Mouse (Mus musculus) intestine, postnatal 0 days (tissue): ENCODE results near the gene Med19. TPM values are rescaled to one million over a fixed set of nuclear protein-coding genes. Genes with fewer than 3 reads are reported as not detected.
A peak's percentile ranks its signal among the peaks of the same experiment; 100 is the strongest.
"Not testable (repeated sequence)": the region's sequence is repeated elsewhere in the genome, so short reads cannot be mapped to it uniquely, and the experiment has no call there.

Experiments
- ATAC-seq: fragments of 200-750 bp; cut with Nextera tagmentation; 2 replicates; pipeline ENCODE4 v1.8.0; 2017; ENCODE audit warnings: mild to moderate bottlenecking, moderate TSS enrichment, moderate library complexity
- H3K27ac ChIP-seq: fragments of 300-500 bp; sonication (generic); 2 replicates; pipeline ENCODE4 v1.5.1; 2014; ENCODE audit warnings: mild to moderate bottlenecking, low read depth, low read length, moderate library complexity
- H3K27me3 ChIP-seq: fragments of 300-500 bp; sonication (generic); replicated peaks from 2 replicates; pipeline ENCODE4 v1.6.1; 2014; ENCODE audit warnings: low read length, mixed read lengths; ENCODE audit not compliant: control insufficient read depth, insufficient read depth
- H3K36me3 ChIP-seq: fragments of 300-500 bp; sonication (generic); 2 replicates; pipeline ENCODE4 v1.6.1; 2014; ENCODE audit warnings: mild to moderate bottlenecking, moderate library complexity; ENCODE audit not compliant: control insufficient read depth, insufficient read depth
- H3K4me1 ChIP-seq: fragments of 300-500 bp; sonication (generic); replicated peaks from 2 replicates; pipeline ENCODE4 v1.6.1; 2014; ENCODE audit warnings: antibody characterized with exemption, low read length, mixed read lengths; ENCODE audit not compliant: control insufficient read depth, insufficient read depth
- H3K4me2 ChIP-seq: fragments of 300-500 bp; sonication (generic); replicated peaks from 2 replicates; pipeline ENCODE4 v1.6.1; 2014; ENCODE audit warnings: low read depth, mild to moderate bottlenecking, moderate library complexity
- H3K4me3 ChIP-seq: fragments of 300-500 bp; sonication (generic); 2 replicates; pipeline ENCODE4 v1.5.1; 2014; ENCODE audit warnings: low read depth, low read length
- H3K9ac ChIP-seq: fragments of 300-500 bp; sonication (generic); 2 replicates; pipeline ENCODE4 v1.6.1; 2014; ENCODE audit warnings: mild to moderate bottlenecking, low read depth, low read length
- H3K9me3 ChIP-seq: fragments of 300-500 bp; sonication (generic); 2 replicates; pipeline ENCODE4 v1.6.1; 2016; ENCODE audit warnings: mixed run types; ENCODE audit not compliant: control insufficient read depth
- CTCF ChIP-seq: sonication (generic); IDR thresholded peaks from 2 replicates; pipeline ENCODE4 v1.5.1; 2016; ENCODE audit warnings: low read depth, mild to moderate bottlenecking, control low read depth, antibody characterized with exemption, moderate library complexity
- WGBS: fragments of 180-500 bp; shearing (Covaris S2); extraction: QIAGEN DNeasy Blood & Tissue Kit; methylation state at CpG from one replicate; pipeline ENCODE4 v1.1.7; 2014; 5-methylcytosine and 5-hydroxymethylcytosine counted together
- polyA plus RNA-seq: library from polyadenylated mRNA; unstranded; fragments of >200 nt; fragmentation: Nextera tagmentation; extraction: Ambion mirVana; gene quantifications from 2 replicates; pipeline ENCODE4 v1.2.1, GENCODE M21; 2015

The Med19 gene
- polyA plus RNA-seq, 1 experiment from 2014 or later: 21.0 TPM

DNA sequence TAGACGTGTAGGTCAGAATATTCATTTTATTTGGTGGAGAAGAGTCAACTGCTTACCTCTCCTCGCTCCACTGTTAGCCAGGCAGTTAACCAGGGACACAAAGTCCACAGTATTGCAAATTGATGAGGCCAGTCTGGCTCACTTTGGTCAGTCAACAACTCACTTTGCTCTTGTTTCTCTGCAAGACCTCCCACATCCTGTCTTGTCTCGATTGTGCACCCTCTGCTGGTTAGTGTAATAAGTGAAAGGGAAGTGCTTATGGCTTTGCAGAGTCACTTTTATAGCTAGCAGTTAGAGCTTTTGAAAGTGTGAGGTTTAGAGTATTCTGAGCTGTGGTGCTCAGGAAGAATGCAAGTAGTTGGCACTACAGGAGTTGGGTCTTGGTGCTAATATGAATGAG is 17.9 kb upstream of the Med19 start:
- peak; percentile 89 for TF ChIP-seq CTCF
- Histone ChIP-seq H3K27ac (no peak overlapping the region), H3K9ac (no peak overlapping the region), H3K9me3 (no peaks in the 10 kb centered on the region), H3K36me3 (no peaks in the 10 kb centered on the region), H3K27me3 (no peaks in the 10 kb centered on the region), H3K4me3 (no peak overlapping the region), H3K4me1 (no peaks in the 10 kb centered on the region), H3K4me2 (no peak overlapping the region)
- peak; percentile 84 for ATAC-seq
- WGBS: 40% methylated on average over 3 of the region's 3 CpGs

DNA sequence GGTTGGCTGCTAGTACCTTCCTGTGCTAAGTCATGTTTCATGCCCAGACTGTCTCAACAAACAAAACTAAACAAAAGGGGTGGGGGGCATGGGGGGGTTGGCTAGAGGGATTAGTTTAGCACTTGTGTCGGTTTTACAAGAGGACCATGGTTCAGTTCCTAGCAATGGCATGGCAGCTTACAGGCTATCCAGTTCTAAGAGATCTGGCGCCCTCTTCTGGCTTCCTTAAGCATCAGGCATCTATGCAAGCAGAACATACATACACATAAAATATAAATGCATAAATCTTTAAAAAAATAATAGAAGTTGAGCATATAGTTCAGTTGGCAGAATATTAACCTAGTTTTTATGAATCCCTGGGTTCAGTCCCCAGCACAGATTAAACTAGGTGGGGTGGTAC is 15.3 kb upstream of the Med19 start:
- no peak overlapping the region for H3K4me3 ChIP-seq
- no peak overlapping the region for H3K27ac ChIP-seq
- ATAC-seq: no peak
- H3K9me3 ChIP-seq: no peaks in the 10 kb centered on the region
- H3K27me3 ChIP-seq: no peaks in the 10 kb centered on the region
- 36% methylated on average over 2 of the region's 2 CpGs for WGBS
- no peak overlapping the region for H3K9ac ChIP-seq
- H3K4me2 ChIP-seq: no peak overlapping the region
- no peaks in the 10 kb centered on the region for H3K4me1 ChIP-seq
- TF ChIP-seq CTCF: peak; percentile 75
- H3K36me3 ChIP-seq: no peaks in the 10 kb centered on the region

DNA sequence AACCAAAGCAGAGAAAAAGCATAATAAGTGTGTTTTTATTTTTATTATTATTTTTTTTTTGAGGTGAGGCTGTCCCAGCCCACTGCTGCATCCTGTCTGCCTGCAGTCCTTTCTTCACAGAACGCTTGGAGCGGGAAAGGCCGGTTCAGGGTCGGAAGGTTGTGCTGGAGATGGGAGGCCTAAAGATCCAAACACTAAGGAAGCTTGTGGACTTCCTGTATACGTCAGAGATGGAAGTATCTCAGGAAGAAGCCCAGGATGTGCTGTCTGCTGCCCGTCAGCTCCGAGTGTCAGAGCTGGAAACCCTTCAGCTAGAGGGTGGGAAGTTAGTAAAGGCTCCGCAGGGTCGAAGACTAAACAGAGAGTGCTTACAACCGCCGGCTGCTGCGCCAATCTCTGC is 12.1 kb upstream of the Med19 start:
- no peak for ATAC-seq
- TF ChIP-seq CTCF: no peak
- H3K4me2 ChIP-seq: no peak overlapping the region
- no peaks in the 10 kb centered on the region for H3K36me3 ChIP-seq
- WGBS: 49% methylated on average over 12 of the region's 12 CpGs
- no peak overlapping the region for H3K4me3 ChIP-seq
- H3K4me1 ChIP-seq: no peaks in the 10 kb centered on the region
- no peaks in the 10 kb centered on the region for H3K9me3 ChIP-seq
- H3K27me3 ChIP-seq: no peaks in the 10 kb centered on the region
- H3K27ac ChIP-seq: no peak overlapping the region
- H3K9ac ChIP-seq: no peak overlapping the region

DNA sequence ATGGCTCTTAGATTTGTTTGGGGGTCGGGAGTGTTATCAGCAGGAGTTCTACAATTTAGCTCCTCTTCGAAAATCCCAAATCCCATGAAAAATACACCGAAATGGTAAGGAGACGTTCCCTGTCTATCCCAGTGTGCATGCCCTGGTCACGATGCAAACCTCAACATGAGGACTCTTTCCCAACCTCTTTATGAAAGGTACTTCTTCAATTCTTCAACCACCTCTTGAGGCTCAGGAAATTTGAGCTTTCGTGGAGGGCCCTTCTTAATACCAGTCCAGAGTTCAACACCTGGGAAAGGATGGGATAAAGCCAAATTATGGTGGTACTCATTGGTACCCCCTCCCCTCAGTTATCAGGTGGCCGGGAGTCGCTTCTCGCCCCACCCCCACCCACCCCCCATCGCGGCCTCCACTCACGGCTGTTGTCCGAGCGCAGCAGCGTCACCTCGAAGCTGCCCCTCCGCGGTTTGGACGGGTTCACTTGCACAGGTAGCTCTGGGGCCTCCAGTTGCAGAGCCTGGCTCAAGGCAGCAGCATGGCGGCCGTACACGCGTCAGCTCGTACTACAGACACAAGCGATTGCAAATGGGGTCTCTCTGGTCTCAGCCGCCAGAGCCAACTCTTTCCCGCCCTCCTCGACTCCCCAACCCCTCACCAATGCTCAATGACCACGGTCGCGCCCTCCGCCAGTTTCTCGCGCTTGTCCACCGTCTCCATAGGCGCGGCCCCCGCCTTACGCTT is 8.2 kb upstream of the Med19 start:
- peak overlapping the region; percentile 24; the same call in 1 of the 2 replicates for H3K27ac ChIP-seq
- peak; percentile 71 for ATAC-seq
- WGBS: 3% methylated on average over 38 of the region's 39 CpGs
- peak overlapping the region; percentile 93 for H3K4me3 ChIP-seq
- no peaks in the 10 kb centered on the region for H3K9me3 ChIP-seq
- peak overlapping the region; percentile 90 for H3K4me2 ChIP-seq
- H3K9ac ChIP-seq: peak overlapping the region; percentile 86
- TF ChIP-seq CTCF: no peak
- no peaks in the 10 kb centered on the region for H3K4me1 ChIP-seq
- H3K27me3 ChIP-seq: no peaks in the 10 kb centered on the region
- peaks cover 20% of the 10 kb centered on the region; the same call in 1 of the 2 replicates for H3K36me3 ChIP-seq

GRCm38 (mm10) chr2:84670569-84670933 is 7.7 kb upstream of the Med19 start, which contains the start of gene Selenoh:
Gene Selenoh, minus strand, starts transcription at chr2:84670770.
- Histone ChIP-seq H3K4me2 (peak within 1 kb of the TSS; percentile 90), H3K27ac (peak within 1 kb of the TSS; percentile 24), H3K9ac (peak within 1 kb of the TSS; percentile 86), H3K36me3 (peaks cover 21% of the 10 kb centered on the region; the same call in 1 of the 2 replicates), H3K9me3 (no peaks in the 10 kb centered on the region), H3K4me1 (no peaks in the 10 kb centered on the region), H3K4me3 (peak within 1 kb of the TSS; percentile 93), H3K27me3 (no peaks in the 10 kb centered on the region)
- 1% methylated on average over 20 of the region's 20 CpGs for WGBS
- no peak for TF ChIP-seq CTCF
- peak; percentile 92 for ATAC-seq

DNA sequence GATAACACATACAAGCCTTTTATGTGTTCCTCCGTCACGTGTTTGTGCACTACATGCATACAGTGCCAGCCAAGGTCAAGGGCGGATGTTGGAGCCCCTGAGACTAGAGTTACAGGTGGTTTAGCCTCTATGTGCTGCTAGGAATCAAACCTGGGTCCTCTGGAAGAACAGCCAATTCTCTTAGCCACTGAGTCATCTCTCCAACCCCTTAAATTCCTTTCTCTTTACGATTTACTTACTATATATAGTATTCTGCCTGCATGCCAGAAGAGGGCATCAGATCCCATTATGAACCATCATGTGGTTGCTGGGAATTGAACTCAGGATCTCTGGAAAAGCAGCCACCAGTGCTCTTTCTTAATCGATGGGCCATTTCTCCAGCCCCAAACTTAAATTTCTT is 6.7 kb upstream of the Med19 start:
- WGBS: 63% methylated on average over 4 of the region's 5 CpGs
- not testable (repeated sequence) for H3K4me3 ChIP-seq, H3K27me3 ChIP-seq, H3K27ac ChIP-seq, H3K9me3 ChIP-seq, H3K4me1 ChIP-seq, H3K4me2 ChIP-seq, ATAC-seq, H3K9ac ChIP-seq
- peaks cover 21% of the 10 kb centered on the region; the same call in 1 of the 2 replicates for H3K36me3 ChIP-seq
